Mouse (Mus musculus): ENCODE results near the gene Glt1d1.

- TF ChIP-seq MAFK (IDR thresholded peaks at IDR 0.05; ENCODE audit: insufficient read depth, low read depth, low read length), result no peak
- TF ChIP-seq HCFC1 (IDR thresholded peaks at IDR 0.05; ENCODE audit: borderline replicate concordance, insufficient read depth, low read length), result no peak
- TF ChIP-seq ZC3H11A (IDR thresholded peaks at IDR 0.05; ENCODE audit: borderline replicate concordance, low read depth, low read length), result no peak
Observed at GRCm38 (mm10) chr5:127620371-127620770, 11.7 kb upstream of the Glt1d1 start.
